Mouse (Mus musculus): ENCODE measurements around the gene Man2a2. TPM values are rescaled to one million over a fixed set of nuclear protein-coding genes. Genes with fewer than 3 reads are reported as not detected.
"Not testable (repeated sequence)": the region's sequence is repeated elsewhere in the genome, so short reads cannot be mapped to it uniquely, and the experiment has no call there.

Gene Man2a2
- polyA plus RNA-seq, 1 experiment from 2014 or later, result 30.9 TPM

GRCm38 (mm10) chr7:80342858-80343257, 28.3 kb downstream of the Man2a2 start, which contains the start of gene Hddc3:
TSS of gene Hddc3 (plus strand) at chr7:80343104.
- Histone ChIP-seq H3K27me3 (no peaks in the 10 kb centered on the region), H3K27ac (peak within 1 kb of the TSS; percentile 86), H3K4me2 (replicated peaks) (peak within 1 kb of the TSS; percentile 75), H3K36me3 (peaks cover under 1% of the 10 kb centered on the region; the same call in 1 of the 2 replicates), H3K4me3 (peak within 1 kb of the TSS; percentile 52), H3K9me3 (replicated peaks) (no peaks in the 10 kb centered on the region), H3K4me1 (peaks cover 46% of the 10 kb centered on the region), H3K9ac (peak within 1 kb of the TSS; percentile 75)
- peak; percentile 39 for ATAC-seq (ENCODE audit: low FRiP score)
- under 1% methylated on average over 25 of the region's 25 CpGs for WGBS

GRCm38 (mm10) chr7:80341793-80342192, 29.4 kb downstream of the Man2a2 start:
- no peak for ATAC-seq (ENCODE audit: low FRiP score)
- peak overlapping the region; percentile 78; the same call in 1 of the 2 replicates for H3K27ac ChIP-seq
- no peaks in the 10 kb centered on the region for H3K27me3 ChIP-seq
- H3K9ac ChIP-seq, result no peak overlapping the region
- no peaks in the 10 kb centered on the region for H3K9me3 ChIP-seq (replicated peaks)
- H3K4me3 ChIP-seq, result no peak overlapping the region
- WGBS, result 64% methylated on average over 7 of the region's 7 CpGs
- H3K4me2 ChIP-seq (replicated peaks), result no peak overlapping the region; the same call in 1 of the 2 replicates
- peaks cover 11% of the 10 kb centered on the region for H3K36me3 ChIP-seq
- peaks cover 51% of the 10 kb centered on the region for H3K4me1 ChIP-seq

- WGBS, result 2% methylated on average over 11 of the region's 11 CpGs
- peak within 1 kb of the TSS; percentile 84 for H3K9ac ChIP-seq
- H3K4me1 ChIP-seq, result peaks cover 51% of the 10 kb centered on the region
These were observed 30.4 kb downstream of the Man2a2 start, which contains the start of gene Unc45a for GRCm38 (mm10) chr7:80340793-80341192. TSS of gene Unc45a (minus strand) at chr7:80341005.

GRCm38 (mm10) chr7:80339793-80340628, 31.2 kb downstream of the Man2a2 start:
- Histone ChIP-seq H3K36me3 (peaks cover 29% of the 10 kb centered on the region), H3K27ac (peak overlapping the region; percentile 85), H3K4me3 (peak overlapping the region; percentile 54), H3K4me2 (replicated peaks) (peak overlapping the region; percentile 92), H3K9me3 (replicated peaks) (no peaks in the 10 kb centered on the region), H3K4me1 (peaks cover 51% of the 10 kb centered on the region), H3K27me3 (no peaks in the 10 kb centered on the region), H3K9ac (peak overlapping the region; percentile 84)
- peak; percentile 94 for ATAC-seq (ENCODE audit: low FRiP score)
- WGBS, result under 1% methylated on average over 44 of the region's 45 CpGs

More at GRCm38 (mm10) chr7:80340793-80341192, 30.4 kb downstream of the Man2a2 start, which contains the start of gene Unc45a:
- Histone ChIP-seq H3K4me3 (peak within 1 kb of the TSS; percentile 54), H3K27ac (peak within 1 kb of the TSS; percentile 85), H3K27me3 (no peaks in the 10 kb centered on the region), H3K36me3 (peaks cover 21% of the 10 kb centered on the region), H3K4me2 (replicated peaks) (peak within 1 kb of the TSS; percentile 92), H3K9me3 (replicated peaks) (no peaks in the 10 kb centered on the region)
- peak; percentile 33 for ATAC-seq (ENCODE audit: low FRiP score)

- Histone ChIP-seq H3K4me1 (peaks cover 51% of the 10 kb centered on the region), H3K4me2 (replicated peaks) (peak overlapping the region; percentile 92), H3K4me3 (peak overlapping the region; percentile 54), H3K27me3 (no peaks in the 10 kb centered on the region), H3K27ac (peak overlapping the region; percentile 60; the same call in 1 of the 2 replicates), H3K9ac (peak overlapping the region; percentile 84), H3K36me3 (peaks cover 36% of the 10 kb centered on the region), H3K9me3 (replicated peaks) (no peaks in the 10 kb centered on the region)
- no peak for ATAC-seq (ENCODE audit: low FRiP score)
- WGBS, result 9% methylated on average over 17 of the region's 17 CpGs
These were observed 31.8 kb downstream of the Man2a2 start for GRCm38 (mm10) chr7:80339371-80339770.

- no peaks in the 10 kb centered on the region for H3K9me3 ChIP-seq (replicated peaks)
- H3K27me3 ChIP-seq, result no peaks in the 10 kb centered on the region
- 95% methylated on average over 3 of the region's 3 CpGs for WGBS
- H3K4me1 ChIP-seq, result peaks cover 36% of the 10 kb centered on the region
- no peak for ATAC-seq (ENCODE audit: low FRiP score)
- H3K36me3 ChIP-seq, result peaks cover 60% of the 10 kb centered on the region
- no peak overlapping the region for H3K4me2 ChIP-seq (replicated peaks)
- no peak overlapping the region for H3K4me3 ChIP-seq
- no peak overlapping the region; the same call in 1 of the 2 replicates for H3K9ac ChIP-seq
- no peak overlapping the region for H3K27ac ChIP-seq
These were observed 34.2 kb downstream of the Man2a2 start for GRCm38 (mm10) chr7:80336932-80337331.

GRCm38 (mm10) chr7:80334848-80335247, 36.3 kb downstream of the Man2a2 start:
- H3K9me3 ChIP-seq (replicated peaks), result no peaks in the 10 kb centered on the region
- H3K4me1 ChIP-seq, result peaks cover 21% of the 10 kb centered on the region
- no peak overlapping the region for H3K4me3 ChIP-seq
- ATAC-seq (ENCODE audit: low FRiP score), result no peak
- peaks cover 81% of the 10 kb centered on the region for H3K36me3 ChIP-seq
- H3K27ac ChIP-seq, result no peak overlapping the region
- H3K27me3 ChIP-seq, result no peaks in the 10 kb centered on the region
- 96% methylated on average over 4 of the region's 4 CpGs for WGBS
- no peak overlapping the region for H3K4me2 ChIP-seq (replicated peaks)
- no peak overlapping the region for H3K9ac ChIP-seq

GRCm38 (mm10) chr7:80331433-80331832, 39.7 kb downstream of the Man2a2 start:
- no peak overlapping the region for H3K4me2 ChIP-seq (replicated peaks)
- no peak for ATAC-seq (ENCODE audit: low FRiP score)
- H3K4me1 ChIP-seq, result no peaks in the 10 kb centered on the region
- no peaks in the 10 kb centered on the region for H3K9me3 ChIP-seq (replicated peaks)
- no peak overlapping the region for H3K4me3 ChIP-seq
- H3K27me3 ChIP-seq, result no peaks in the 10 kb centered on the region
- peaks cover 100% of the 10 kb centered on the region for H3K36me3 ChIP-seq
- no peak overlapping the region for H3K9ac ChIP-seq
- 89% methylated on average over 19 of the region's 19 CpGs for WGBS
- H3K27ac ChIP-seq, result no peak overlapping the region

GRCm38 (mm10) chr7:80330278-80330677, 40.9 kb downstream of the Man2a2 start:
- peaks cover 100% of the 10 kb centered on the region for H3K36me3 ChIP-seq
- WGBS, result 94% methylated on average over 8 of the region's 8 CpGs
- ATAC-seq (ENCODE audit: low FRiP score), result no peak

GRCm38 (mm10) chr7:80326076-80326475, 45.1 kb downstream of the Man2a2 start:
- H3K9me3 ChIP-seq (replicated peaks), result no peaks in the 10 kb centered on the region
- 0 out of 2 replicates have a peak overlapping the region, but pooled peaks have one; percentile 8 for H3K9ac ChIP-seq
- no peak overlapping the region for H3K4me2 ChIP-seq (replicated peaks)
- 97% methylated on average over 19 of the region's 19 CpGs for WGBS
- H3K27ac ChIP-seq, result no peak overlapping the region
- peaks cover 9% of the 10 kb centered on the region for H3K4me1 ChIP-seq
- H3K36me3 ChIP-seq, result peaks cover 62% of the 10 kb centered on the region
- H3K4me3 ChIP-seq, result no peak overlapping the region
- H3K27me3 ChIP-seq, result no peaks in the 10 kb centered on the region
- ATAC-seq (ENCODE audit: low FRiP score), result no peak

More at GRCm38 (mm10) chr7:80330278-80330677, 40.9 kb downstream of the Man2a2 start:
- no peaks in the 10 kb centered on the region for H3K27me3 ChIP-seq
- no peak overlapping the region for H3K27ac ChIP-seq
- no peak overlapping the region for H3K4me3 ChIP-seq
- H3K4me1 ChIP-seq, result no peaks in the 10 kb centered on the region
- H3K9me3 ChIP-seq (replicated peaks), result no peaks in the 10 kb centered on the region
- H3K9ac ChIP-seq, result no peak overlapping the region
- no peak overlapping the region for H3K4me2 ChIP-seq (replicated peaks)

GRCm38 (mm10) chr7:80325292-80325868, 45.8 kb downstream of the Man2a2 start:
- Histone ChIP-seq H3K4me1 (peaks cover 9% of the 10 kb centered on the region), H3K27me3 (no peaks in the 10 kb centered on the region), H3K4me2 (replicated peaks) (no peak overlapping the region), H3K27ac (peak overlapping the region; percentile 12; the same call in 1 of the 2 replicates), H3K36me3 (peaks cover 61% of the 10 kb centered on the region), H3K9ac (0 out of 2 replicates have a peak overlapping the region, but pooled peaks have one; percentile 8), H3K9me3 (replicated peaks) (no peaks in the 10 kb centered on the region), H3K4me3 (no peak overlapping the region)
- no peak for ATAC-seq (ENCODE audit: low FRiP score)
- 96% methylated on average over 16 of the region's 16 CpGs for WGBS

GRCm38 (mm10) chr7:80324816-80325119, 46.4 kb downstream of the Man2a2 start:
- WGBS, result 50% methylated on average over 4 of the region's 5 CpGs
- peak overlapping the region; percentile 83 for H3K27ac ChIP-seq

More at GRCm38 (mm10) chr7:80324816-80325119, 46.4 kb downstream of the Man2a2 start:
- not testable (repeated sequence) for H3K4me1 ChIP-seq; H3K27me3 ChIP-seq; H3K9me3 ChIP-seq (replicated peaks); H3K9ac ChIP-seq; H3K4me3 ChIP-seq; ATAC-seq (ENCODE audit: low FRiP score)
- peaks cover 61% of the 10 kb centered on the region for H3K36me3 ChIP-seq
- H3K4me2 ChIP-seq (replicated peaks), result 0 out of 2 replicates have a peak overlapping the region, but pooled peaks have one; percentile 57
